Mouse (Mus musculus) right cerebral cortex, adult 18-20 months (tissue): ENCODE results near the gene Poll.
"Not testable (repeated sequence)": the region's sequence is repeated elsewhere in the genome, so short reads cannot be mapped to it uniquely, and the experiment has no call there.

ENCODE experiments used
- DNase-seq: peaks from one replicate; pipeline ENCODE4 v3.0.0; 2022; ENCODE audit warnings: mixed read lengths

Gene Poll

DNA sequence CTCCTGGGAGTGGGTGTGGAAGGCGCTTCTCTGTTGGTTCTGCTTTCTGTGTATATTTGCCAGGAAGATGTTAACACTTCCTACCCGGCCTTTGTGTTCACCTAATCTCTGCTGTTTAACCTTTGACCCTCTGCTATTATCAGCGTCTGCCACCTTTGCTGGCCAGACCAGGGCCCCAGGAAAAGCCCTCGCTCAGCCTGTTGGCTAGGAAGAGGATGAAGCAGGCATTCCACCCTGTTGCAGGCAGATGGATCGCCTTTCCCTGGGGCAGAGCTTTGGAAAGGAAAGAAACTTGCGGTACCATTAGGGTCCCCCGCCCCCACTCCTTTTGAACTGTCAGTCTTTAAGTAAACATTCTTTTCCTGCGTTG, 15.3 kb upstream of the Poll start:
- DNase-seq: no peak

DNA sequence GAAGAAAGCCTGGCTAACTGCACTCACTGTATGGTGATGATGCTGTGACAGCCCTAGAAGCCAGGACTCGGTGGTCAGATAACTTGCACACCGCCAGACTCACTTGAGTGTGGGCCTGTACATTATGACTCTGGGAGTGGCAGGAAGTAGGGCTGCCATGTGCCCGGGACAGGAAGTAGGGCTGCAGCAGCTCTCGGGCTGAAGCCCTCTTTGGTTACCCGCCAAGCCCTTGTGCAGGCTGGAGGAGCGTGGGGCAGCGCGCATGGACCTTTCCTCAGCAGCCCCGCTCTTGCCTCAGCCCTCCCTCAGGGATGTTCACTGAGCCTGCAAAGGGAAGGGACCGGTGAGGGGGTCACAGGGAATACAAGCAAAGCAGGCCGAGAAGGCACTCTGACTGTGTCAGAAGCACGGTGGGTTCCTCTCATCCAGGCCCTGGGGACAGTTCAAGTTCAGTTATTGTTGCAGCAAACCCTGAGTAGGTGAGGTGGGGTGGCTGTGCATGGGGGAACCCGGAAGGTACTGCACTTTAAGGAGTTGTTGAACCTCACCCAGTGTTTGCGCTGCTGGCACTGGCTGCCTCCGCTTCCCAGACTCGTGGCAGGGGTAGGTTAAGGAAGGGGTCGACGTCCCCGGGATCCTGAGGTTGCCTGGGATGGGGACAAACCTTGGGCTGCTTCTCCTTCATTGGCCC, 14.8 kb upstream of the Poll start:
- no peak for DNase-seq

DNA sequence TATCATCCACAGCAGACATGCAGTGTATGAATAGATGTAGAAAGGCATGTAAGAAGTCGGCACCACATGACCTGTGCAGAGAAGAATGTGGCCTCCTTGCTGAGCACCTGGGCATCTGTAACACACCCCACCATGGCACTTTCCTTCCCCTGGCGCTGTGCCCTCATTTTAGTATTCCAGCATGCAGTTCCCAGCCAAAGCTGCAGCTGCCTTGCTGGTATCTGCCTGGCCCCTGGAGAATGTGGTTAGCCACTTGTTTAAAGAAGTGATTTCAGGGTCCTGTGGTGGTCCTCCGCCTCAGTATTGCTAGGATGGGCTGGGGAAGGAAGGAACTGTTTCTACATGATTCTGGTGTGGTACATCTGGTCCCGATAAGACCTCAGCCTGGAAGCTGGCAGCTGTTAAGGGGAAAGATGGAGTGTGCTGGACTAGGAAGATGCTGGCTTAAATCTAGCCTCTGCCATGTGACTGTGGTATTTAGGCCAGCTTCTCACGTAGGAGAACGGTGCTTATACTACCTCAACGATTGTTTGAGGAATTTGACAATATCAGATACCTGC, 14.1 kb upstream of the Poll start:
- DNase-seq: no peak

DNA sequence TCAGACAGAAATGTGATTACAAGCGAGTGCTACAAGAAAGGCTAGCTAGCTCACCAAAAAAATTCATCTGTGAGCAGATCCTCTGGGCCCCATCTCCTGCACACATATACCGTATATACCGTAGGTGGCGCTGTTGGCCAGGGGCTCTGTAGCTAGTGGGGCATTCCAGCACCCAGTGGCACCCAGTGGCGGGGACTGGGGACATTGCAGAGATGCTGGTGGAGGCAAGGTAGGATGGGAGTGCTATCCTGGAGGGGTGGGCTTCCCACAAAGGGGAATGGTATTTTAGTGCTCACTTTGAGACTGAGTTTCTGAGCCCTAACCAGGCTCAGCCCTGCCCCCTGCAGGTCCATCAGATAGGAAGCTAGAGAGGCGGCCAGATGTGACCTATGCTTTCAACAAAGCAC, 13.5 kb upstream of the Poll start:
- peak; percentile 78 for DNase-seq

DNA sequence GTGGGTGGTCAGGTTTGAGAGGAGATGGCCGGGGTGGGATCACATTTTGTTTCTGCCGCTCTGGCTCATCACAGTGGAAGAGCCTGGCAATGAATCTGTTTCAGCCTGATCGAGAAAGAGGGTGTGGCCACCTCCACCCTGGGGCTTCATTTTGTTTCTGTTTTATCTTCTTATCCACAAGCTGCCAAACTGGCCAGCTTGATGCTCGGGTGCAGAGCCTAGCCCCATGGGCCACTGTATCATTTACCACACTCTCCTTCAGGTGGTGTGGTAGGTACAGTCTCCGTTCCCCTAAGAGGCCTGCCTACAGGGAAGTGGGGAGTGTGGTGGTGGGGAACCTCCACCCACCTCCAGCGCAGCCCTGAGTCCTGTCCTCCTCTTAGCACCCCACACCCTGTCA, 12.7 kb upstream of the Poll start:
- no peak for DNase-seq

DNA sequence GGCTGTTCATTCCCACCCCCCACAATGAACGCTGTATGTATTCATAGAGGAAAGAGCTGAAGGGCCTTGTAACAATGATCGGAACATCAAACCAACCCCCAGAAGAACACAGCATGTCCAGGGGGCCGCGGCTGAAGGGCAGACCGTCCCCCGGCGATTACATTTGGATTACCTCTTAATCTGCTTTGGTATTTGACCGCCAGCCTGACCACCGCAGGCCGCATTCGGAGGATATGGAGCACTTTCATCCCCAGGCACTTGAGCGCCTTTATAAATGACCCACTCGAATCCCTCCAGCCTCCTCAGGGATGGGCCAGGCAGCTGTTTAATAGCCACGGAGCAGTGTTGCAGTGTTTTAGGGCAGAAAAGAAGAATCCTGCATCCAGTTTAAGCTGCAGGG, 7.0 kb upstream of the Poll start:
- DNase-seq: no peak

DNA sequence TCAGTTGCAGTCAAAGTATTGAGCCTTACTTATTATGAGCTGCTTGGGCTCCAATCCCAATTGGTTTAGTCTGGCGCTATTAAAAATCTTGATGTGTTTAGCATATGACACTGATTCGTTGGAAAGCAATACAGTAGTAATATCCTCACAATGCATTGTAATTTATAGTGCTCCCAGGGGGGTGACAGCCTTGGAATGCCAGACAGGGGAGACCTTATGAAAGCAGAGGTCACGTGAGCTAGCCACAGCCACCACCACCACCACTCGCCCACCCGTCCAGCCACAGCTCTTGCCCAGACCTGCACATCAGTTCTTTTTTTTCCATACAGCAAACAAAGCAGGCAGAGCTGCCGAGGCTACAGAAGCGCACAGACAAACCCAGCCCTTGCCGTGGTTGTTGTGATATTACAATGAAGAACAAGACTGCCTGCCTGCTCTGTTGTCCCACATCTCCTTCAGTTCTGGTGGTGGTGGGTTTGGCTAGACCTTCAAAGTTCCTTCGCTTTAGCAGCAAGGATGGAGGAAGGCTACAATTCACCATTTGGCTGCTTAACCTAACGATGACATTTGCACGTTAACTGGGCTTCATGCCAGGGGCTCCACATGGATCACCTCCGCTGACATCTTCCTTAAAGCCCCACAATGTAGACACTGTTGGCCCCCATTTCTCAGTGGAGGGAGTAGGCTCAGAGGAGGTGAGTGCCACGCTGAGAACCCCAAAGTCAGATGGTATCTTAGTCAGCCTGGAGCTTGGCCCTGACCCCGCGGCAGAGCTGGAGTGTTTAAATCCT, 5.8 kb upstream of the Poll start:
- no peak for DNase-seq

DNA sequence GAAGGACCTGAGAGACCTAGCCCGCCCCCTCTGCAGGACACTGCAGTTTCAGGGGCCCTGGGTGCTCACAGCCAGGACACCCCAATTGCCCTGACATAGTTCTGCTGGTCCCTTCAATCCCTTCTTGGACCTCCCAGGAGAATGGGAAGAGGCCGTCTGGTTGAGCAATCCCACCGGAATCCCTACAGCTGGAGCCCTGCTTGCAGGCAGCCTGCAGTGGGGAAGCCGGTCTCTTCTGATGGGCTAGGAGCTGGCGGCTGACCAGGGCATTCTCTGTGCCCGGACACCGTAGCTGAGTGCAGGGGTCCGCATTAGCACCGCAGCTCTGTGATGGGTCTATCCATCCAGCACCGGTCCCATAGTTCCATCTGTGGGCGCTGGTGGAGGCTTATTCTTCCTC, 6.2 kb downstream of the Poll start:
- no peak for DNase-seq

DNA sequence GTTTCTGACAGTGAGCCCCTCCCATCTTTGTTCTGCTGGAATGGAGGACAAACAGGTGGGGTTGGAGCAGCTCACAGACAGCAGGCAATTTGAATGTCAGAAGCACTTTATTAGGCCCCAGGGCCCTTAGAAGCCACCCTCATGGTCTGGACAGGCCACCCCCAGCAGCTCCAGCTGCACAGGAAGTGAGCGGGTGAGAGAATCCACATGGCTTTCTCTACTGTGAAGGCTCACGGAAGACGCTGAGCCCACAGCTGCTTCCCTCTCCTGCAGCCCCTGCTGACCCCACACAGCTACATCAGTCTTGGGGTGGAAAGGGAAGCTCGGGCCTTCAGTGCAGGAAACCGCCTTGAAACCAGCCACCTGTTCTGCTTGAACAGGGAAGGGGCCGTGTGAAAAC, 8.1 kb downstream of the Poll start:
- DNase-seq: no peak

DNA sequence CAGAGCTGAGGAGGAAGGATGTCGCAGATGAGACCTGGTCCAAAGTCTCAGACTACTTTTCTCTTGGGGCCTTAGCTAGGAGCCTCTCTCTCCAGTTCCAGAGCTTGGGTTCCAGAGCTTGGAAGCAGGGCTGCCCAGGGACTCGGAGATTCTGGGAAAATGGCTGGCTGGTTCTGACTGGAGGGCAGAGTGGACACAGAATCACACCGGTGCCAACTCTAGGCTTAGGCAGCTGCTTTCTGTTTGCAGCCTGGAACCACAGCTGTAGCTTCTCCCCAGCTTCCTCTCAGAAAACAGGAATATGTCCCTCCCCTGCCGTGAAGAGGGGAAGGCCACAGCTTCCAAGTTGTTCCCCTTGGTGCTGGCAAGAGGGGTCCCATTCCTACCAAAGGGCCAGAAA, 10.4 kb downstream of the Poll start:
- no peak for DNase-seq

DNA sequence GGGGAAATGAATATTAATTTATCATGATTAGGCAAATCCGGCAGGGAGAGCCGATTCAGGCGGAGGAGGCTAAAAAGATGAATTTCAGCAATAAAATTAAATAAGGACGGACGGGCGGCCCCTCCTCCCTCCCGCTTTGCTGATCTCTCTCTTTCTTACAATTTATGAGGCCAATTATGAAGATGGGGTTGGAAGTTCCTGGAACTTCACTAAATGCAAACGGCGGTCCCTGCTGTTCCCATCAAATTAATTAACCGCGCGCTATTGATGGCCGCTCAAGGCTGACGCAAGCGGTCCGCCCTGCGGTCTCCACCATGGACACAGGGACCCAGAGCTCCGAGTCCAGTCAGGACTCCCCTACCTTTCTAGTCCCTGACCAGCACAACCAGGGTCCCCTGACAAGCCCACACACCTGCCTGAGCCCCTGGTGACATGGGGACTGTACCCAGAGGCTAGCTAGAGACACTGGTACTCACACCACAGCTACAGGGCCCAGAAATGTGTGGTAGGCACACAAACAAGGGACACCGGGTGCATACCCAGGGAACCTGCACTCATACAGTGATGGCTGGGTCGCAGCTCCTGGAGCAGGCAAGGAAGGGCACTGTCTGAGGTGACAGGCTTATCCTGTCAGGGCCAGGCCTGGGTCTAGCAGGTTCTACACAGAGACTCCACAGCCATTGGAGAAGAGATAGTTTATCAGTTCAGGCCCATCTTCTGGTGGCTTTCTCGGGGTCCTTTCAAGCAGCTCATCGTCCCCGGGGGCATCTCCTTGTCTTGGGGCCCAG, 11.0 kb downstream of the Poll start:
- no peak for DNase-seq

DNA sequence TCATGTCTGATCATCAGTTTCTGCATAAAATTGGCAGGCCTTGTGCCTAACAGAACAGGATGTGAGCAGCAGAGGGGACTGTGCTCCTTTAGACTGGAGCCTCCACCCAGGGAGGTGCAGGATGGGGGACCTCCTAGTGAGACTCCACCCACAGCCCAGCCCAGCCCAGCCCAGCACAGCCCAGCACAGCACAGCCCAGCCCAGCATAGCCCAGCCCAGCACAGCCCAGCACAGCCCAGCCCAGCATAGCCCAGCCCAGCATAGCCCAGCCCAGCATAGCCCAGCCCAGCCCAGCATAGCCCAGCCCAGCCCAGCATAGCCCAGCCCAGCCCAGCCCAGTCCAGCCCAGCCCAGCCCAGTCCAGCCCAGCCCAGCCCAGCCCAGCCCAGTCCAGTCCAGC, 12.1 kb downstream of the Poll start:
- DNase-seq: not testable (repeated sequence)

DNA sequence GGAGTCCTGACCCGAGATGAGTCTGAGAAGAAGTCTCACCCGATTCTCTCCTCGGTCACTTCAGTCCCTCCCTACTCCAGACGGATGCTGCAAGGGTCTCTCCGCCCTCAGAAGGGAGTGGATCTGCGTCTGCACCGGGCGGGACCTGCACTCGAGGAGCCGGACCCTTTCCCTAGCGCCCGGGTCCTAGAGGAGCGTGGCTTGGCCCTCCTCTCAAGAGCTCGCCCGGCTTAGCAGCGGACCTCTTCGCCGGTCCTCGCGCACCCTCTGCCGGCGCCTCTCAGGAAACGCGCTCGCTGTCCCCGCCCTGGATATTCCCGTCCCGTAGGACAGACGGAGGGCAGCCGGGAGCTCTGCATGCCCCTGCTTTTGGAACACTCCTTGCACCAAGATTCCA, 15.4 kb downstream of the Poll start:
- DNase-seq: peak; percentile 80

DNA sequence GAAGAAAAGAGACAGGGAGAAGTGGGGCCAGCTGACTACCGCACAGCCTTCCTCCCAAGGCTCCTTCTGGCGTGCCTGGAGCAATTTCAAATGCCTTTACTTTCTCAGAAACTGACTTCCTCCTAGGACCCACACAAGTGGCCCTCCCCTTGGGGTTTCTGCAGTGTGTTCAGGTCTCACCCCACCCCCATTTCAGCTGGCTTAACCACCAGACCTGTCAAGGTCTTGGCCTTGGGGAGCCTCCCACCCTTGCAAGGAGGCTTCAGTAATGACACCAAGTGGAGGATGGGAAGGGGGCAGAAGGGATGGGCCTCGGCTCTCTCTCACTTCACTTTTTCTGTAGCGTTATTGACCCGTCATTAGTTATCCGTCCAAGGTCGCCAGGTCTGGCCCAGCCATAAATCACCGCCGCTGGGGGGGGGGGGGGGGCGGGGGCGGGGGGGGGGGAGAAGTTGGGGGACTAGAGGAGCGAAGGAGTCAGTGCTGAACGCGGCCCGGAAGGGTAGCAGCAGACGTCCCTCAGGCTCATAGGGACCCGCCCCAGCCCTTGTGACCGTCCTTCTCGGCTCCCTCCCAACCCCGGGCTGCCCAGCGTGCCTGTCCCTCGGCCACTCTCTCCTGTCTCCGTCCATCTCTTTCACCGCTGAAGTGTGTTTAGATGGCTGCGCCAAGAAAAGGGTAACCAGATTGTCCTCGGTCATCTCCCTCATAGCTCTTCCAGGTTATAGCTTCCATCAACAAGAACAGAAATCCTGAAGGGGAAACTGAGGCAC, 16.0 kb downstream of the Poll start:
- DNase-seq: no peak

DNA sequence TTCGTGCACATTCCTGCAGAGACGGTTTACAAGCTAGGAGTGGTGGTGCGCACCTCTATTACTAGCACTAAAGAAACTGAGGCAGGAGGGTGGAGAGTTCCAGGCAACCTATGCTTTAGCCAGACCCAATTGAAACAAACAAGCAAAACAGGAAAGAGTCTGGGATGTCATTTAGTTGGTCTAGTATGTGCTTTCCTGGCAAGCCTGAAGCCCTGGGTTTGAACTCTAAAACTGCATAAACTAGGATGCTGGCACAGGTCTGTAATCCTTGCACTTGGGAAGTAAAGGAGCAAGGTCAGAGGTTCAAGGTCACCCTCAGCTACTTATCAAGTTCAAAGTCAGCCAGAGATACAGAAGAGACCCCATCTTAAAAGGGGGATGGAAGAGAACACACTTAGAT, 18.3 kb downstream of the Poll start:
- DNase-seq: no peak

DNA sequence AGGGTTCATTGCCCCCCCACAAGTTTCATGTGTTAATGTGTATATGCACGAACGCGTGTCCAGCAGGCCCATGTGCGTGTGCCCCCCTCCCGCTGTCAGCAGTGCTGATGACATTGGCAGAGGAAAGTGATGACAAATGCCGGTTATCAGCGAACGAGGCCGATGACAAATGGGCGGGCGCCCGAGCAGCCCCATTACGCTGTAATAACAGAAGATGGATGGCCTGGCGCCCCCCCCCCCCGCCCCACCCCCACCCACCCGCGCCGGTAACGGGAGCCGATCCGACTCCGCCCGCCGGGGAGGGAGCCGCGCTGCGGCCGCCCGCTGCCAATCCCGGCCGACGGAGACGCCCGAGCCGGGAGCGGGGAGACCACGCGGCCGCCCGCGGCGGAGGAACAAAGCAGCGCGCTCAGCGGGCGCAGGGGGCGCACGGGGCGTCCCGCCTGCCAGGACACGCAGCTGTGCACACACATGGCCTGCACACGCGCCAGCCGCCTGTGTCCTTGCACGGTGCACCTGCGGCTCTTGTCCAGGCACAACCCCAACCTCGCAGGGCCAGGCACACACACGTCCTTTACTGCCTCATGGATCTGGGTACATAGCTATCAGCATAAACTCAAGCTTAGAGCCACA, 18.8 kb downstream of the Poll start:
- peak; percentile 44 for DNase-seq

DNA sequence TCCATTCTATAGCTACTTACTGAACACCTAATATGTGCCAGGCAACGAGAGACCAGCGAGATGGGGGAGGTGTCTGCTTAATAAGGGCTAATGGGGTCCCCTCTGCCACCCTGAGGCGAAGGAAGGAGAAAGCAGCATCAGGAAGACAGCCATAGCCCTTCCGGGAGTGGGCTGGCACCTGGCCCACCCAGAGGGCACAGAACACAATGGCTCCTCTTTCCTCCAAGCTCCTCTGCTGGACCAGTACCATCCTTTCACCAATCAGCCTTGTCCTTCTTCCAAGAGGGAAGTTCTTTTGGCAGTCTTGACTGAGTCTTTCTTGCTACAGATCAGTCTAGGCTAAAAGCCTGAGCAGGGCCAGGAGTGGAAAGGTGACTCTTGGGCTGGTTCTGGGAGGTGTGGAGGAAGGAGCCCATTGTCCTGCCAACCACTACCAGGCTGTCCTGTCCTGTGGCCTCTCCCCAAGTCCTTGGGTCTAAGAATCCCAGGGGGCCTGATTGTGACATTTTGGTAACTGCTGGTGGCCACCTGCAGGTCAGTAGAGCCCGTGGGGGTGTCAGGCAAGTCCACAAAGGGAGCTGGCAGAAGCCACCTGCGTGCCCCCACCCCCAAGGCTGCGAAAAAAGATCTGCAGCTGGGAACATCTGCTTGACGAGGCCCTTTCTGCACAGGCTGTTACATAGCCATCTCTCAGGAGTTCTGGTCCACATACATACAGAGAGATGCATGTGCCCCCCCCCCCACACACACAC, 19.5 kb downstream of the Poll start:
- DNase-seq: peak; percentile 42

DNA sequence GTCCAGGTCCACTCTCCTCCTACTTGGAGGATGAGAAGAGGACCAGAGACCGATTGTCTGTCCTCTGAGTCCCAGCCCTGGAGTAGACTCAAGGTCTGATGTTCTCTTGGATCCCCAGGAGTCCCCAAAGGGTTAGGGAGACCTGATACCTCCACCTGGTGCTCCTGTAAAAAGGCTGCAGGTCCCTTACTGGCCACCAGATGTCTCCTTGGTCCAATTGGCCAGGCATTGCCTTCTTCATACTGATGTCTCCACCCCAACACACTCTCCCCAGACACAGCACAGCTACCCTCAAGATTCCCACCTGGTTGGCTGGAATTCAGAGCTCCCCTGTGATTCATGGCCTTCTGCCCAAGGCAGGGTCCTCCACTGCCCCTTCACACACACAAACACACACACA, 22.8 kb downstream of the Poll start:
- peak; percentile 46 for DNase-seq

DNA sequence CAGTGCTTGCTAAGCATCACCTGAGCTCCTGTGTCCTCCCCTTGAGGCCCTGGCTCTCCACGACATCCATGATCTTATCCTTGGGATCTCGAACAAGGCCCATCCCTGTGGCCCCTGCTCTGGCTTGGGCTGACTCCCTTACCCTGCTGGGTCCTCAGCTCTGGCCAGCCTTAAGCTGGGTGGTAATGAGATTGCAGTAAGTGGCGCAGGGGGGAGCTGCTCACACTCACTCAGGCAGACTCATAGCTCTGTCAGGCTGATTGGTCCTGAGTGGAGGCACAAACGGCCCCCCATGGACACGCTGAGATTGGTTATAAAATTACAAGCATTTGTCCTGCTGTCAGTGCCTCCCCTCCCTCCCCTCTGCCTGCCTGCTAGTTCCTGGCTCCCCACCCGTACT, 24.4 kb downstream of the Poll start:
- no peak for DNase-seq

DNA sequence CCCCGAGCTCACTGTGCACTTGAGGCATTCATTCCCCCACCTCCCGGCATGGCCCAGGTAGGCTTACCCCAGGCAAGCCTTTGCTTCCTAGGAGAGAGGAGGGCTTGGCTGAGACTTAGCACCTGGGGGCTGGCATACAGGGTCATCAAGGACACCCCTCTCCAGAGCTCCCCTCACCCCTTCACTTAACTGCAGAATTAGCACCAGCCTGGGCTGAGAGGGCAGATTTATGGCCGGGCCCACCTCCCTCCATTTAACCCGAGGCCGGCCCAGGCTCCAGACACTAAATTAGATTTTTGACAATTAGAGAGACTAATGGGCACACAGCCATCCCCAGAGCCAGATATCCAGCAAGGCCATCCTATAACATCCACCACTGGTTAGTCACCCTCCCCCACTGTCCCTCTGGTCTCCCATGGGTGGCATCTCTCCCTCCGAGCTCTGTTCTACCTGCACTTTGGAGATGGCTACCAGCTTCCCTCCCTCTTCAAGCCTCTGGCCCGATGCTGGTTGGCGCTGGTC, 25.1 kb downstream of the Poll start:
- DNase-seq: no peak

DNA sequence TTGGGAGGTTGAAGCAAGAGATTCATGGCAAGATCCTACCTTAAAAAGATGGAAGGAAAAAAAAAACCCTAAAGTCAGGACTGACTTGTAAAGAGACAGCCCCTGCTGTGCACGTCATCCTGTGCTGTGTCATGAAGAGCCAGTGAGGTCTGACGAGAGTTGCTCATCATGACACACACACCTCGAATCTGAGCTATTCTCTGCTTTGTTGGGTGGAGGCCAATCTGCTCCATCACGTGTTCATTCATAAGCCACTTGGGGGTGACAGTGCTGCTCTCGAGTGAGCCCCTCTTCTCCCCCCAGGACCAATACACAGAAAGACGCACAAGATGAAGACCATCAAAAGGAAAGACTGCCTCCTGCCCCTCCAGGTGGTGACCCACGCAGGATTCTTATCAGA, 26.7 kb downstream of the Poll start:
- no peak for DNase-seq
